Mouse (Mus musculus) ES-E14 (cell line): ENCODE results near the gene Serpinb1b.

ENCODE experiments used
- CHD2 ChIP-seq: IDR thresholded peaks from 2 replicates; pipeline ENCODE4 v1.6.1; 2014; ENCODE audit warnings: mild to moderate bottlenecking, low read depth, low read length, inconsistent platforms
- HCFC1 ChIP-seq: IDR thresholded peaks from 2 replicates; pipeline ENCODE4 v1.6.1; 2012; ENCODE audit warnings: low read length, inconsistent platforms, borderline replicate concordance; ENCODE audit not compliant: insufficient read depth
- MAFK ChIP-seq: IDR thresholded peaks from 2 replicates; pipeline ENCODE4 v1.6.1; 2014; ENCODE audit warnings: mild to moderate bottlenecking, low read depth, low read length, inconsistent platforms; ENCODE audit not compliant: insufficient read depth
- ZC3H11A ChIP-seq: IDR thresholded peaks from 2 replicates; pipeline ENCODE4 v1.6.1; 2012; ENCODE audit warnings: low read depth, mild to moderate bottlenecking, inconsistent platforms, low read length, borderline replicate concordance
- ZNF384 ChIP-seq: IDR thresholded peaks from 2 replicates; pipeline ENCODE4 v1.6.1; 2012; ENCODE audit warnings: low read depth, low read length, inconsistent platforms

GRCm38 (mm10) chr13:33141435-33141834, 63.1 kb downstream of the Serpinb1b start:
- TF ChIP-seq CHD2 (no peak), MAFK (no peak), HCFC1 (no peak), ZC3H11A (no peak), ZNF384 (no peak)
